Mouse (Mus musculus) bone marrow macrophage, adult 2 months (primary cell): ENCODE results near the gene Piwil4. TPM values are rescaled to one million over a fixed set of nuclear protein-coding genes. Genes with fewer than 3 reads are reported as not detected.

Source experiments
- H3K27ac ChIP-seq: 2 replicates; pipeline ENCODE4 v1.5.1; 2012; ENCODE audit warnings: low read depth, low read length; ENCODE audit not compliant: insufficient read depth
- H3K4me1 ChIP-seq: 2 replicates; pipeline ENCODE4 v1.6.1; 2012; ENCODE audit warnings: low read length; ENCODE audit not compliant: control insufficient read depth, insufficient read depth
- H3K4me3 ChIP-seq: 2 replicates; pipeline ENCODE4 v1.5.1; 2012; ENCODE audit warnings: mild to moderate bottlenecking, low read length, moderate library complexity; ENCODE audit not compliant: insufficient read depth
- CTCF ChIP-seq: IDR thresholded peaks from 2 replicates; pipeline ENCODE4 v1.5.1; 2012; ENCODE audit warnings: low read depth, mild to moderate bottlenecking, low read length, moderate library complexity
- POLR2A ChIP-seq: IDR thresholded peaks from 2 replicates; pipeline ENCODE4 v1.6.1; 2012; ENCODE audit warnings: mild to moderate bottlenecking, low read depth, low read length, borderline replicate concordance
- polyA plus RNA-seq: library from polyadenylated mRNA; stranded (reverse); fragments of >200 nt; gene quantifications from 2 replicates; pipeline ENCODE4 v1.2.4, GENCODE M21; 2012; ENCODE audit not compliant: missing spikeins, insufficient read depth, insufficient read length

The Piwil4 gene
- not detected in 2 replicates for polyA plus RNA-seq

- TF ChIP-seq CTCF (no peak), POLR2A (no peak)
- peaks cover 8% of the 10 kb centered on the region for H3K4me1 ChIP-seq
Observed at GRCm38 (mm10) chr9:14740151-14740924, at the start of gene Piwil4. TSS of gene Piwil4 (minus strand) at chr9:14740733.

DNA sequence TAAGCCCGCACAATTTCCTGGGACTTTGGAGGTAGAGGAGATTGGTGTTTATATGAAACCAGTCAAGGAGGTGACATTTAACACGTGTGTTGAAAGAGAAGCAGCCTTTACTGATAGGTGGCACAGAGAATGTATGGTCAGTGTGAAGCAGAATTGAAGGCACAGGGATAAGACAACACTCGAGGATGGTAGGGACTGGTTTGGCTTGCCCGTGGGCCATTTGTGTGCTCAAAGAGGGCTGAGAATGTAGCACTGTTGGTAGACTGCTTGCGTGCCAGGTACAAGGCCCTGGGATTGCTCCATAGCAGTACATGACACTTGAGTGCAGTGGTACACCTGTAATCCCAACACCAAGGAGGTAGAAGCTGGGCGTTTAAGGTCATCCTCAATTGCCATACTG is 46.8 kb upstream of the Piwil4 start:
- H3K4me3 ChIP-seq = no peak overlapping the region
- TF ChIP-seq CTCF (no peak), POLR2A (no peak)
- H3K4me1 ChIP-seq = peaks cover 4% of the 10 kb centered on the region
- no peak overlapping the region for H3K27ac ChIP-seq

More at GRCm38 (mm10) chr9:14740151-14740924, at the start of gene Piwil4:
- no peak within 1 kb of the TSS for H3K4me3 ChIP-seq
- no peak within 1 kb of the TSS for H3K27ac ChIP-seq

- Histone ChIP-seq H3K27ac (peak within 1 kb of the TSS; percentile 91), H3K4me1 (peaks cover 4% of the 10 kb centered on the region), H3K4me3 (peak within 1 kb of the TSS; percentile 100)
- TF ChIP-seq POLR2A = no peak
- TF ChIP-seq CTCF = no peak
Observed at GRCm38 (mm10) chr9:14784039-14785002, 43.8 kb upstream of the Piwil4 start, which contains the start of the genes Mre11a and Ankrd49. TSS of gene Mre11a (plus strand) at chr9:14784654. TSS of gene Ankrd49 (minus strand) at chr9:14784856.

DNA sequence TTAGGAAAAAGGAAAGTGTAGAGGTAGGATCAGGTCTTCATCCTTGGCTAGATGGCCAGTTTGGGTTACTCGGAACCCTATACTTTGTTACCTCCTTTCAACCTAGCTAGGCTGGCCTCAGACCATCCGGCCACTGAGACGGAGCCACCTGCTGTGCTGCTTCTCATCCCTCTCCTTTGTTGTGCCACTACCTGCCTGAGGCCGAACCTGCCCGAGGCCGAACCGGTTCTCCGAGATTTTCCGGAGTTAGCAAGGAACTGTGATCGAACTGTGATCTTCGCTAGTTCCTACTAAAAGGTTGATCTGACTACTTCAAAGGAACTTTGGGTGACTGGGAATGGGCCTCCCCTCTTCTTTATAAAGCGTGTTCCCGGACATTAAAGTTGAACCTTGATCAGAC is 37.8 kb upstream of the Piwil4 start:
- no peak overlapping the region for H3K27ac ChIP-seq
- H3K4me3 ChIP-seq = no peak overlapping the region
- H3K4me1 ChIP-seq = no peaks in the 10 kb centered on the region
- TF ChIP-seq POLR2A (no peak), CTCF (no peak)

GRCm38 (mm10) chr9:14773813-14774212 is 33.3 kb upstream of the Piwil4 start:
- H3K4me3 ChIP-seq = no peak overlapping the region
- H3K4me1 ChIP-seq = peaks cover 5% of the 10 kb centered on the region
- TF ChIP-seq CTCF (no peak), POLR2A (no peak)
- no peak overlapping the region for H3K27ac ChIP-seq

DNA sequence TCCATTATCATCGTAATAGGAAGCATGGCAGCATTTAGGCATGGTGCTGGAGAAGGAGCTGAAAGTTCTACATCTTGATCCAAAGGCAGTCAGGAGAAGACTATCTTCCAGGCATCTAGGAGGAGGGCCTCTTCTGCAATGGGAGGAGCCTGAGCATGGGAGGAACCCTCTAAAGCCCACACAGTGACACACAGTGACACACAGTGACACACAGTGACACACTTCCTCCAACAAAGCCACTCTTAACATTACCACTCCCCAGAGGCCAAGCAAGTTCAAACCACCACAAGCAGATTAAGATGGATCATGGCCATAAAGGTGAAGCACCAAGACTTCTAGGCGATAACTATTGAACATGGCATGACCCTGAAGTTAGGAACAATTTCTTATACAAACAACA is 31.5 kb upstream of the Piwil4 start:
- Histone ChIP-seq H3K27ac (no peak overlapping the region), H3K4me1 (peaks cover 7% of the 10 kb centered on the region), H3K4me3 (no peak overlapping the region)
- TF ChIP-seq CTCF (no peak), POLR2A (no peak)

GRCm38 (mm10) chr9:14770803-14771471 is 30.4 kb upstream of the Piwil4 start, which contains the start of gene 1700012B09Rik:
TSS of gene 1700012B09Rik (minus strand) at chr9:14771030.
- Histone ChIP-seq H3K4me1 (peaks cover 7% of the 10 kb centered on the region), H3K4me3 (no peak within 1 kb of the TSS), H3K27ac (no peak within 1 kb of the TSS)
- TF ChIP-seq CTCF = no peak
- TF ChIP-seq POLR2A = no peak

DNA sequence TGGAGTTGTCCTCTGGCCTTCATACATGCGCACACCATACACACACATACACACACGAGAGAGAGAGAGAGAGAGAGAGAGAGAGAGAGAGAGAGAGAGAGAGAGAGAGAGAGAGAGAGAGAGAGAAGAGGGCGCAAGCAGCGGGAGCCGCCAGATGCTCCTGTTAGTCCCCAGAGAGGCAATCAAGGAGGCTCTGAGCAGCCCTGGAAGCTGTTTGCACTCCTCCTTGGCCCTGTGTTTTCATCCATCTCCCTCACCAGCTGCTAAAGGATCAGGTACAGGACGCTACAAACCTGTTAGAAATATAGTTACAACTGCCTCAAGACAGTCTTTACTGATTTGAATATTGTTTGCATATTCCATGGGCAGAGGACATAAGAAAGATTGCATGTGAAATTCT is 29.3 kb upstream of the Piwil4 start:
- TF ChIP-seq POLR2A (no peak), CTCF (no peak)
- Histone ChIP-seq H3K4me1 (peaks cover 7% of the 10 kb centered on the region), H3K4me3 (no peak overlapping the region), H3K27ac (no peak overlapping the region)

DNA sequence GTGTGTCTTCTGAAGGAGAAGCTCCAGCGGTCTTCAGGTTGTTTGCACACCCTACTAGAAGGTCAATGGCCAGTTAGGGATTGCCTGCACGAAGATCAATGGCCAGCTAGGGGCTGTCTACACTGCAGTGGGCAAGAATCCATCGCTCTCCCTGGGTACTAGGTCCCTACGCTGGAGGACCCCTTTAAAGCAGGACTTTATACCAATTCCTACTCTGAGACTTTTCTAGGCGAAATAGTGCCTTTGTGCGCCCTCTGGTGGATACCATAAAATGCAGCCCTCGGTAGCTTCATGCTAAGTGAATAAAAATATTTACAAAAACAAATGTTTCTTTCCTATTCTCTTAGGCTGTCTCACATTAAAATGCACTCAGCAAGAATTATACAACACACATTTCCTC is 24.2 kb upstream of the Piwil4 start:
- H3K4me3 ChIP-seq = no peak overlapping the region

More for the DNA sequence above, 24.2 kb upstream of the Piwil4 start:
- peaks cover 7% of the 10 kb centered on the region for H3K4me1 ChIP-seq
- TF ChIP-seq POLR2A = no peak
- TF ChIP-seq CTCF = no peak
- H3K27ac ChIP-seq = no peak overlapping the region
